Mouse (Mus musculus) heart, postnatal 25 days (tissue): ENCODE data around the gene Bpifb5. TPM values are rescaled to one million over a fixed set of nuclear protein-coding genes. Genes with fewer than 3 reads are reported as not detected.
"Not testable (repeated sequence)": the region's sequence is repeated elsewhere in the genome, so short reads cannot be mapped to it uniquely, and the experiment has no call there.

Source experiments
- DNase-seq: peaks from one replicate; pipeline ENCODE4 v3.0.0; 2022; ENCODE audit warnings: low spot score
- intact Hi-C: fragments of 180-260 bp; cut with DNase I; formaldehyde crosslinking; loops from one replicate; pipeline ENCODE4 v1.15.1; 2025
- total RNA-seq, 2 experiments: library from RNA; stranded (reverse); gene quantifications; 2 replicates each; pipeline ENCODE4 v1.2.3; 2021

Gene Bpifb5
- total RNA-seq = not detected

- no peak for DNase-seq
- intact Hi-C loops = no loop called here
These were observed at the start of gene Bpifb5 for GRCm38 (mm10) chr2:154223265-154223916. Bpifb5 (plus strand) TSS chr2:154223742.

GRCm38 (mm10) chr2:154181900-154182299 is 41.6 kb upstream of the Bpifb5 start:
- intact Hi-C loops, DNase-seq: not testable (repeated sequence)

- DNase-seq, intact Hi-C loops: not testable (repeated sequence)
These were observed 40.5 kb upstream of the Bpifb5 start for GRCm38 (mm10) chr2:154183061-154183460.

- intact Hi-C loops = no loop called here
- no peak for DNase-seq
These were observed 38.2 kb upstream of the Bpifb5 start for GRCm38 (mm10) chr2:154185319-154185718.

- intact Hi-C loops = no loop called here
- DNase-seq = no peak
These were observed 37.8 kb upstream of the Bpifb5 start for GRCm38 (mm10) chr2:154185748-154186147.

GRCm38 (mm10) chr2:154187468-154187867 is 36.1 kb upstream of the Bpifb5 start:
- intact Hi-C loops = no loop called here
- DNase-seq = no peak

- intact Hi-C loops = no loop called here
- DNase-seq = no peak
These were observed 33.6 kb upstream of the Bpifb5 start for GRCm38 (mm10) chr2:154189877-154190434.

- no peak for DNase-seq
- intact Hi-C loops = no loop called here
These were observed 32.8 kb upstream of the Bpifb5 start, which contains the start of gene Bpifb1 for GRCm38 (mm10) chr2:154190546-154191258. Bpifb1 (plus strand) TSS chr2:154190818.

- intact Hi-C loops = no loop called here
- no peak for DNase-seq
These were observed 31.4 kb upstream of the Bpifb5 start for GRCm38 (mm10) chr2:154192141-154192540.

- DNase-seq = no peak
- intact Hi-C loops = no loop called here
These were observed 30.5 kb upstream of the Bpifb5 start for GRCm38 (mm10) chr2:154193071-154193470.

GRCm38 (mm10) chr2:154193994-154194504 is 29.5 kb upstream of the Bpifb5 start:
- intact Hi-C loops = no loop called here
- DNase-seq = no peak

GRCm38 (mm10) chr2:154197036-154197435 is 26.5 kb upstream of the Bpifb5 start:
- DNase-seq = no peak
- intact Hi-C loops = no loop called here

GRCm38 (mm10) chr2:154204630-154205029 is 18.9 kb upstream of the Bpifb5 start:
- intact Hi-C loops = loop anchor here (5.0 kb wide), 1 partner anchor 32 kb away; no protein-coding TSS in a partner anchor
- DNase-seq = no peak

- intact Hi-C loops = loop anchor here (5.0 kb wide), 1 partner anchor 35 kb away; no protein-coding TSS in a partner anchor
- peak; percentile 12 for DNase-seq
These were observed 16.6 kb upstream of the Bpifb5 start for GRCm38 (mm10) chr2:154206908-154207307.

GRCm38 (mm10) chr2:154209112-154209511 is 14.4 kb upstream of the Bpifb5 start:
- intact Hi-C loops = loop anchor here (5.0 kb wide), 1 partner anchor 37 kb away; no protein-coding TSS in a partner anchor
- no peak for DNase-seq

- intact Hi-C loops = no loop called here
These were observed 12.4 kb upstream of the Bpifb5 start for GRCm38 (mm10) chr2:154211121-154211520.

GRCm38 (mm10) chr2:154211881-154212280 is 11.7 kb upstream of the Bpifb5 start:
- no peak for DNase-seq
- intact Hi-C loops = no loop called here

More at GRCm38 (mm10) chr2:154211121-154211520, 12.4 kb upstream of the Bpifb5 start:
- no peak for DNase-seq

GRCm38 (mm10) chr2:154215191-154215590 is 8.4 kb upstream of the Bpifb5 start:
- intact Hi-C loops = loop anchor here (2.0 kb wide), 1 partner anchor 80 kb away; no protein-coding TSS in a partner anchor

GRCm38 (mm10) chr2:154219950-154220349 is 3.6 kb upstream of the Bpifb5 start:
- intact Hi-C loops = no loop called here

More at GRCm38 (mm10) chr2:154215191-154215590, 8.4 kb upstream of the Bpifb5 start:
- DNase-seq = no peak

GRCm38 (mm10) chr2:154223917-154224273 is 353 bp downstream of the Bpifb5 start:
- intact Hi-C loops = no loop called here
- DNase-seq = no peak

More at GRCm38 (mm10) chr2:154219950-154220349, 3.6 kb upstream of the Bpifb5 start:
- DNase-seq = no peak
